Mouse (Mus musculus) frontal cortex, adult (tissue): ENCODE measurements at regions not wholly inside any gene's neighbourhood (a gene's known extent, or its start where the extent isn't known, plus 50 kb on each side); places are given as distances from the start of the nearest gene placed in this dataset.

ENCODE experiments used
- ATAC-seq: cut with Nextera tagmentation; 2 replicates; pipeline ENCODE4 v1.9.2; 2017; ENCODE audit warnings: mild to moderate bottlenecking, moderate library complexity, mixed read lengths; ENCODE audit not compliant: low TSS enrichment

- ATAC-seq = no peak
These were observed 63.3 kb downstream of the Tmem18 start for GRCm38 (mm10) chr12:30647511-30647910.

GRCm38 (mm10) chr12:30651506-30651905 is 67.3 kb downstream of the Tmem18 start:
- no peak for ATAC-seq

- no peak for ATAC-seq
These were observed 70.3 kb downstream of the Tmem18 start for GRCm38 (mm10) chr12:30654347-30655075.

GRCm38 (mm10) chr12:30655076-30655421 is 70.8 kb downstream of the Tmem18 start:
- ATAC-seq = no peak

- ATAC-seq = no peak
These were observed 94.6 kb downstream of the Tmem18 start for GRCm38 (mm10) chr12:30678826-30679225.

GRCm38 (mm10) chr12:30690038-30690437 is 105.8 kb downstream of the Tmem18 start:
- no peak for ATAC-seq

- no peak for ATAC-seq
These were observed 109.3 kb downstream of the Tmem18 start for GRCm38 (mm10) chr12:30693540-30693939.

GRCm38 (mm10) chr12:30698256-30698655 is 114.0 kb downstream of the Tmem18 start:
- peak; percentile 96 for ATAC-seq

GRCm38 (mm10) chr12:30703691-30704090 is 119.5 kb downstream of the Tmem18 start:
- ATAC-seq = no peak

- no peak for ATAC-seq
These were observed 123.0 kb downstream of the Tmem18 start for GRCm38 (mm10) chr12:30707271-30707670.

GRCm38 (mm10) chr12:30708635-30709181 is 124.5 kb downstream of the Tmem18 start:
- 0 out of 2 replicates have a peak, but pooled peaks have one; percentile 65 for ATAC-seq

- ATAC-seq = no peak
These were observed 126.3 kb downstream of the Tmem18 start for GRCm38 (mm10) chr12:30710554-30710953.

- no peak for ATAC-seq
These were observed 142.5 kb downstream of the Tmem18 start for GRCm38 (mm10) chr12:30726747-30727146.

GRCm38 (mm10) chr12:30729437-30729836 is 145.2 kb downstream of the Tmem18 start:
- ATAC-seq = no peak

GRCm38 (mm10) chr12:30767621-30768020 is 116.5 kb upstream of the Alkal2 start:
- ATAC-seq = no peak

- ATAC-seq = no peak
These were observed 90.8 kb upstream of the Alkal2 start for GRCm38 (mm10) chr12:30793371-30793770.

- no peak for ATAC-seq
These were observed 68.0 kb upstream of the Alkal2 start for GRCm38 (mm10) chr12:30816096-30816495.

- no peak for ATAC-seq
These were observed 52.7 kb upstream of the Alkal2 start for GRCm38 (mm10) chr12:30831383-30831782.
